Mouse (Mus musculus): ENCODE data around the gene Gm2004. TPM values are rescaled to one million over a fixed set of nuclear protein-coding genes. Genes with fewer than 3 reads are reported as not detected.
"Not testable (repeated sequence)": the region's sequence is repeated elsewhere in the genome, so short reads cannot be mapped to it uniquely, and the experiment has no call there.

Gm2004 gene
- polyA plus RNA-seq (2017; shearing (Covaris generic)): under 1 TPM in 1 of 2 experiments, not detected in 1; 0.47 TPM

GRCm38 (mm10) chr2:176149725-176150124, at the start of gene Gm2004:
TSS of gene Gm2004 (minus strand) at chr2:176149825.
- not testable (repeated sequence) for ATAC-seq

Other genes starting within 250 kb of the Gm2004 start
- 1 to 10 TPM; 2.5 to 4.6 TPM for gene Zfp966, start 218.7 kb downstream of the Gm2004 start, polyA plus RNA-seq (2017; shearing (Covaris generic))
- gene Gm2026, start 184.5 kb downstream of the Gm2004 start, polyA plus RNA-seq (2017; shearing (Covaris generic)): 1 to 10 TPM; 4.8 to 5.6 TPM
- 1 to 10 TPM; 2.5 to 5.4 TPM for gene 2210418O10Rik, start 76.7 kb upstream of the Gm2004 start, polyA plus RNA-seq (2017; shearing (Covaris generic))
- gene Gm11009, start 169.7 kb upstream of the Gm2004 start, polyA plus RNA-seq (2017; shearing (Covaris generic)): not detected

Measured in CD4-positive, CD25-positive, alpha-beta regulatory T cell, adult 4 months (primary cell).